Mouse (Mus musculus) ES-CJ7 (cell line): ENCODE data around the gene Hist1h2bh.
"Not testable (repeated sequence)": the region's sequence is repeated elsewhere in the genome, so short reads cannot be mapped to it uniquely, and the experiment has no call there.

Source experiments
- DNase-seq: peaks from one replicate; pipeline ENCODE4 v3.0.0; 2011; ENCODE audit warnings: low read depth, low spot score

Hist1h2bh gene

GRCm38 (mm10) chr13:23551931-23552914 is 9.0 kb upstream of the Hist1h2bh start:
- DNase-seq, result peak; percentile 53

GRCm38 (mm10) chr13:23551146-23551834 is 8.1 kb upstream of the Hist1h2bh start, which contains the start of gene Hist1h4f:
Gene Hist1h4f, minus strand, starts transcription at chr13:23551648.
- peak; percentile 97 for DNase-seq

- peak; percentile 80 for DNase-seq
Observed at GRCm38 (mm10) chr13:23550761-23551145, 7.6 kb upstream of the Hist1h2bh start.

GRCm38 (mm10) chr13:23546694-23547093 is 3.5 kb upstream of the Hist1h2bh start:
- DNase-seq, result no peak

- not testable (repeated sequence) for DNase-seq
Observed at GRCm38 (mm10) chr13:23544787-23545120, 1.6 kb upstream of the Hist1h2bh start.

- DNase-seq, result peak; percentile 97
Observed at GRCm38 (mm10) chr13:23543965-23544786, 984 bp upstream of the Hist1h2bh start, which contains the start of gene Hist1h3f. Gene Hist1h3f, plus strand, starts transcription at chr13:23544052.

GRCm38 (mm10) chr13:23542225-23542980 is 789 bp downstream of the Hist1h2bh start:
- DNase-seq, result peak; percentile 61

GRCm38 (mm10) chr13:23541497-23541896 is 1.7 kb downstream of the Hist1h2bh start:
- no peak for DNase-seq

- not testable (repeated sequence) for DNase-seq
Observed at GRCm38 (mm10) chr13:23539821-23540220, 3.4 kb downstream of the Hist1h2bh start.

- DNase-seq, result peak; percentile 11
Observed at GRCm38 (mm10) chr13:23538249-23538648, 4.9 kb downstream of the Hist1h2bh start.

- DNase-seq, result peak; percentile 17
Observed at GRCm38 (mm10) chr13:23537006-23537710, 6.0 kb downstream of the Hist1h2bh start.

- DNase-seq, result peak; percentile 73
Observed at GRCm38 (mm10) chr13:23536076-23536822, 6.9 kb downstream of the Hist1h2bh start.

GRCm38 (mm10) chr13:23535137-23536075 is 7.8 kb downstream of the Hist1h2bh start, which contains the start of gene Hist1h3g:
Gene Hist1h3g, plus strand, starts transcription at chr13:23535422.
- DNase-seq, result peak; percentile 100

GRCm38 (mm10) chr13:23534368-23535131 is 8.6 kb downstream of the Hist1h2bh start:
- peak; percentile 83 for DNase-seq

GRCm38 (mm10) chr13:23533560-23534367 is 9.4 kb downstream of the Hist1h2bh start, which contains the start of gene Hist1h2af:
Gene Hist1h2af, plus strand, starts transcription at chr13:23533906.
- peak; percentile 95 for DNase-seq

GRCm38 (mm10) chr13:23532262-23533075 is 10.7 kb downstream of the Hist1h2bh start:
- DNase-seq, result peak; percentile 56
